Comparison of ENCODE assay signal across 9 mouse cellular contexts in genomic region chr12:72976172-72976571, GRCm38 (mm10). TPM values are rescaled to one million over a fixed set of nuclear protein-coding genes. Genes with fewer than 3 reads are reported as not detected.
DNase-seq lines count a peak whose midpoint lies in the region; ATAC-seq and TF ChIP-seq lines count a peak whose summit lies in the region.
"Had no signal": no experiment of that assay in that cellular context is flagged by ENCODE, and none has a peak within 500 bp of the region (broad histone marks: within the 10 kb centered on the region; RNA-seq: fewer than 3 reads in every experiment).

No protein-coding gene starts in this region.

- no peak overlapping the region for H3ac ChIP-seq in myocyte (ENCODE audit: control insufficient read depth, insufficient read length)

- H3K36me3 ChIP-seq in kidney, embryonic 16.5 days (ENCODE audit: insufficient read depth, low read length), result no peaks in the 10 kb centered on the region
- no peaks in the 10 kb centered on the region for H3K36me3 ChIP-seq in embryonic facial prominence, embryonic 15.5 days
- H3K36me3 ChIP-seq in intestine, embryonic 16.5 days (ENCODE audit: control insufficient read depth, insufficient read depth, low read length), result no peaks in the 10 kb centered on the region
- no peaks in the 10 kb centered on the region for H3K36me3 ChIP-seq in myocyte (ENCODE audit: control insufficient read depth, insufficient read depth)

- no peak for ATAC-seq in kidney, embryonic 16.5 days (ENCODE audit: low FRiP score, low TSS enrichment)
- no peak for ATAC-seq in embryonic facial prominence, embryonic 15.5 days (ENCODE audit: insufficient number of reproducible peaks, low FRiP score, low TSS enrichment, low read depth)
- ATAC-seq in intestine, embryonic 16.5 days, result no peak

- WGBS in kidney, embryonic 16.5 days, result 9% methylated on average over 7 of the region's 7 CpGs
- 10% methylated on average over 7 of the region's 7 CpGs for WGBS in embryonic facial prominence, embryonic 15.5 days
- WGBS in intestine, embryonic 16.5 days, result 10% methylated on average over 7 of the region's 7 CpGs

- intact Hi-C loops in left cerebral cortex, postnatal 10 days (cut with DNase I), result loop anchor here (10.0 kb wide), 2 partner anchors 451 to 511 kb away; no protein-coding TSS in a partner anchor

- H3K4me3 ChIP-seq in kidney, embryonic 16.5 days (ENCODE audit: low read length), result peak overlapping the region; percentile 33
- H3K4me3 ChIP-seq in embryonic facial prominence, embryonic 15.5 days (replicated peaks), result peak overlapping the region; percentile 24
- H3K4me3 ChIP-seq in intestine, embryonic 16.5 days (ENCODE audit: low read length), result peak overlapping the region; percentile 26
- no peak overlapping the region for H3K4me3 ChIP-seq in myocyte

- no peak for TF ChIP-seq POLR2A in myocyte (IDR thresholded peaks at IDR 0.05; ENCODE audit: insufficient read length, low read depth)

- 0 out of 2 replicates have a peak, but pooled peaks cover 3% of the 10 kb centered on the region for H3K4me1 ChIP-seq in kidney, embryonic 16.5 days (ENCODE audit: insufficient read depth, low read length)
- peaks cover 12% of the 10 kb centered on the region for H3K4me1 ChIP-seq in embryonic facial prominence, embryonic 15.5 days
- peaks cover 3% of the 10 kb centered on the region; the same call in 1 of the 2 replicates for H3K4me1 ChIP-seq in intestine, embryonic 16.5 days (ENCODE audit: control insufficient read depth, insufficient read depth, low read length)

- no peaks in the 10 kb centered on the region for H3K9me3 ChIP-seq in kidney, embryonic 16.5 days (ENCODE audit: low read length)
- no peaks in the 10 kb centered on the region for H3K9me3 ChIP-seq in embryonic facial prominence, embryonic 15.5 days (replicated peaks)
- H3K9me3 ChIP-seq in intestine, embryonic 16.5 days (ENCODE audit: control insufficient read depth, low read length), result no peaks in the 10 kb centered on the region

- peaks cover 12% of the 10 kb centered on the region for H3K27me3 ChIP-seq in kidney, embryonic 16.5 days (ENCODE audit: insufficient read depth, low read length)
- no peaks in the 10 kb centered on the region; the same call in 1 of the 2 replicates for H3K27me3 ChIP-seq in embryonic facial prominence, embryonic 15.5 days
- H3K27me3 ChIP-seq in intestine, embryonic 16.5 days (replicated peaks; ENCODE audit: control insufficient read depth, insufficient read depth, low read length), result no peaks in the 10 kb centered on the region
- peaks cover 18% of the 10 kb centered on the region for H3K27me3 ChIP-seq in myocyte (ENCODE audit: control insufficient read depth, insufficient read depth, insufficient read length)

- no peak for DNase-seq in kidney, postnatal 10 days
- no peak for DNase-seq in B cell, adult 2 months
- DNase-seq in left cerebral cortex, postnatal 10 days (ENCODE audit: extremely low spot score in 1 of 2, low spot score in 2 of 2), result no peak
- DNase-seq in gastrocnemius, adult 18-20 months (ENCODE audit: low spot score), result no peak

- H3K4me2 ChIP-seq in kidney, embryonic 16.5 days (replicated peaks; ENCODE audit: low read depth, low read length), result peak overlapping the region; percentile 58
- H3K4me2 ChIP-seq in embryonic facial prominence, embryonic 15.5 days (replicated peaks), result peak overlapping the region; percentile 46
- peak overlapping the region; percentile 51 for H3K4me2 ChIP-seq in intestine, embryonic 16.5 days (ENCODE audit: low read depth, low read length)
- peak overlapping the region; percentile 87 for H3K4me2 ChIP-seq in myocyte (ENCODE audit: low read depth)

- H3K9ac ChIP-seq in kidney, embryonic 16.5 days (replicated peaks; ENCODE audit: low read length), result no peak overlapping the region
- H3K9ac ChIP-seq in embryonic facial prominence, embryonic 15.5 days, result no peak overlapping the region
- H3K9ac ChIP-seq in intestine, embryonic 16.5 days (ENCODE audit: low read depth, low read length), result peak overlapping the region; percentile 37; the same call in 1 of the 2 replicates

- H3K27ac ChIP-seq in kidney, embryonic 16.5 days (ENCODE audit: low read length), result no peak overlapping the region
- no peak overlapping the region for H3K27ac ChIP-seq in embryonic facial prominence, embryonic 15.5 days (replicated peaks)
- no peak overlapping the region for H3K27ac ChIP-seq in intestine, embryonic 16.5 days (ENCODE audit: low read length)

- no peaks in the 10 kb centered on the region for H3K79me2 ChIP-seq in myocyte (ENCODE audit: control insufficient read depth, insufficient read depth)

TF ChIP-seq in myocyte, 11 proteins besides CTCF, POLR2A, EP300 and RAD21:
- TF ChIP-seq MAX (IDR thresholded peaks at IDR 0.05; ENCODE audit: low read depth) (no peak), REST (IDR thresholded peaks at IDR 0.05; ENCODE audit: insufficient read depth, insufficient read length) (no peak), POLR2AphosphoS2 (IDR thresholded peaks at IDR 0.05; ENCODE audit: insufficient read length, low read depth) (no peak), TCF3 (IDR thresholded peaks at IDR 0.05; ENCODE audit: insufficient read length, low read depth) (no peak)

RNA-seq across cellular contexts. Expression of gene 4930447C04Rik, which starts 35.6 kb away (rescaled TPM):
- polyA plus RNA-seq in kidney, embryonic 16.5 days (2015; fragmentation: Nextera tagmentation; extraction: Ambion mirVana), result 0.87 and 0.97 TPM in 2 replicates
- polyA plus RNA-seq in embryonic facial prominence, embryonic 15.5 days (2015; fragmentation: Nextera tagmentation; extraction: Ambion mirVana), result 4.3 and 5.5 TPM in 2 replicates
- 0.81 and 1.1 TPM in 2 replicates for polyA plus RNA-seq in intestine, embryonic 16.5 days (2015; fragmentation: Nextera tagmentation; extraction: Ambion mirVana)
- not detected for polyA plus RNA-seq in myocyte (2012; fragmentation: generic; extraction: Trizol)
- total RNA-seq in left cerebral cortex, postnatal 10 days (2021), result 1 to 10 TPM; 7.6 to 9.0 TPM
- under 1 TPM in 1 of 2 experiments, not detected in 1; 0.26 TPM for total RNA-seq in gastrocnemius, adult 18-20 months (2021)
- polyA plus RNA-seq: Patski had no signal

RNA-seq across cellular contexts. Expression of gene Six6, which starts 36.5 kb away (rescaled TPM):
- not detected in 2 replicates for polyA plus RNA-seq in kidney, embryonic 16.5 days (2015; fragmentation: Nextera tagmentation; extraction: Ambion mirVana)
- 0.08 TPM in 1 of 2 replicates, not detected in the other for polyA plus RNA-seq in embryonic facial prominence, embryonic 15.5 days (2015; fragmentation: Nextera tagmentation; extraction: Ambion mirVana)
- polyA plus RNA-seq in intestine, embryonic 16.5 days (2015; fragmentation: Nextera tagmentation; extraction: Ambion mirVana), result not detected in 2 replicates
- polyA plus RNA-seq in myocyte (2012; fragmentation: generic; extraction: Trizol), result not detected
- total RNA-seq in left cerebral cortex, postnatal 10 days (2021), result not detected
- total RNA-seq in gastrocnemius, adult 18-20 months (2021), result not detected
- polyA plus RNA-seq: Patski had no signal
